Mouse (Mus musculus): ENCODE data around the gene Hk2. TPM values are rescaled to one million over a fixed set of nuclear protein-coding genes. Genes with fewer than 3 reads are reported as not detected.

Hk2 gene
- polyA plus RNA-seq, 1 experiment from 2014 or later: 23.8 TPM

- Histone ChIP-seq H3K27ac (no peak overlapping the region), H3K9ac (no peak overlapping the region), H3K27me3 (replicated peaks) (no peaks in the 10 kb centered on the region), H3K4me1 (no peaks in the 10 kb centered on the region), H3K36me3 (peaks cover 25% of the 10 kb centered on the region), H3K4me3 (replicated peaks) (no peak overlapping the region), H3K9me3 (no peaks in the 10 kb centered on the region), H3K4me2 (no peak overlapping the region)
- WGBS: 90% methylated on average over 27 of the region's 27 CpGs
- no peak for ATAC-seq (ENCODE audit: insufficient read depth, low FRiP score, low read depth)
Measured at GRCm38 (mm10) chr6:82737634-82738540, 36.4 kb downstream of the Hk2 start.

- Histone ChIP-seq H3K27ac (no peak overlapping the region), H3K9me3 (no peaks in the 10 kb centered on the region), H3K9ac (no peak overlapping the region), H3K4me2 (no peak overlapping the region), H3K4me1 (no peaks in the 10 kb centered on the region), H3K4me3 (replicated peaks) (no peak overlapping the region), H3K36me3 (peaks cover 25% of the 10 kb centered on the region), H3K27me3 (replicated peaks) (no peaks in the 10 kb centered on the region)
- WGBS: 84% methylated on average over 25 of the region's 25 CpGs
- ATAC-seq (ENCODE audit: insufficient read depth, low FRiP score, low read depth): no peak
Measured at GRCm38 (mm10) chr6:82736626-82737600, 37.3 kb downstream of the Hk2 start.

DNA sequence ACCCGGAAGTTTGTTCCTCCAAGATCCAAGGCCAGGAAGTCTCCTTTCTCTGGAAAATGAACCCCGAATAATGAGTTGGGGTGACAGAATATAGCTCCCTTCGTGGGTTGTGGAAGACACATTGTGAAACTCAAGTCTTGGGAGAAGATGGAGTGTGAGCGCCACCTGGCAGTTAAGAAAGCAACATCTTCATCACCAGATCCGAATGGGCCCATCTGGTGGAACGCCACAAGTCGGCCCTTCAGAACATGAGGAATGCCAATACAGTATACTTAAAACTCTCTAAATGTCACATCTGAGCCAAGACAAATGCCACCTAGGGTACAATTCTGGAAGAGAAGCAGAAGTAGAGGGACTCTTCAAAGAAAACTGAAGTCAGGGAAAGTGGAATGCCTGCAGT, 38.9 kb downstream of the Hk2 start:
- H3K9ac ChIP-seq: no peak overlapping the region
- no peaks in the 10 kb centered on the region for H3K9me3 ChIP-seq
- no peaks in the 10 kb centered on the region for H3K27me3 ChIP-seq (replicated peaks)
- H3K36me3 ChIP-seq: peaks cover 33% of the 10 kb centered on the region
- no peak overlapping the region for H3K4me2 ChIP-seq
- ATAC-seq (ENCODE audit: insufficient read depth, low FRiP score, low read depth): no peak
- H3K4me3 ChIP-seq (replicated peaks): no peak overlapping the region
- 81% methylated on average over 7 of the region's 7 CpGs for WGBS
- no peak overlapping the region for H3K27ac ChIP-seq
- no peaks in the 10 kb centered on the region for H3K4me1 ChIP-seq

DNA sequence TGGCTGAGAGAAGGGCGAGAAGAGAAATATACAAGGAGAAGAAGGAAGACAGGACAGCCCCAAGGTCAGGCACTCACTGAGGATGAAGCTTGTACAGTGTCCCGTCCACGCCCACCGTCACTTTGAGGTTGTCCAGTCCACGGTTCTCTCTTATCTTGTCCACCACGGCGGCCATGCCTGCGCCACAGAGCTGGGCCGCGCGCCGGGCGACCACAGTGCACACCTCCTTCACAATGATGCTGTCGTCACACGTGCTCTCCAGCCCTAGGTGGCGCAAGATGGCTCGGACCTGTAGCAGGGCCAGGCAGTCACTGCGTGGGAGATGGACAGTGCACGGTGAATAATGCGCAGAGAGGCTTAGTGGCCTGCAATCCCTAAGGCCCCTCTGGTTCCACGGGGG, 45.6 kb downstream of the Hk2 start:
- no peak for ATAC-seq (ENCODE audit: insufficient read depth, low FRiP score, low read depth)
- Histone ChIP-seq H3K27ac (no peak overlapping the region), H3K27me3 (replicated peaks) (no peaks in the 10 kb centered on the region), H3K9ac (no peak overlapping the region), H3K4me2 (no peak overlapping the region), H3K4me1 (no peaks in the 10 kb centered on the region), H3K36me3 (peaks cover 38% of the 10 kb centered on the region), H3K4me3 (replicated peaks) (no peak overlapping the region), H3K9me3 (no peaks in the 10 kb centered on the region)
- 93% methylated on average over 21 of the region's 21 CpGs for WGBS

- Histone ChIP-seq H3K36me3 (peaks cover 38% of the 10 kb centered on the region), H3K4me3 (replicated peaks) (no peak overlapping the region), H3K4me1 (peaks cover 7% of the 10 kb centered on the region; the same call in 1 of the 2 replicates), H3K27me3 (replicated peaks) (no peaks in the 10 kb centered on the region), H3K27ac (no peak overlapping the region), H3K4me2 (no peak overlapping the region), H3K9me3 (no peaks in the 10 kb centered on the region), H3K9ac (no peak overlapping the region)
- ATAC-seq (ENCODE audit: insufficient read depth, low FRiP score, low read depth): no peak
- WGBS: 91% methylated on average over 13 of the region's 13 CpGs
Measured at GRCm38 (mm10) chr6:82727206-82727605, 47.0 kb downstream of the Hk2 start.

DNA sequence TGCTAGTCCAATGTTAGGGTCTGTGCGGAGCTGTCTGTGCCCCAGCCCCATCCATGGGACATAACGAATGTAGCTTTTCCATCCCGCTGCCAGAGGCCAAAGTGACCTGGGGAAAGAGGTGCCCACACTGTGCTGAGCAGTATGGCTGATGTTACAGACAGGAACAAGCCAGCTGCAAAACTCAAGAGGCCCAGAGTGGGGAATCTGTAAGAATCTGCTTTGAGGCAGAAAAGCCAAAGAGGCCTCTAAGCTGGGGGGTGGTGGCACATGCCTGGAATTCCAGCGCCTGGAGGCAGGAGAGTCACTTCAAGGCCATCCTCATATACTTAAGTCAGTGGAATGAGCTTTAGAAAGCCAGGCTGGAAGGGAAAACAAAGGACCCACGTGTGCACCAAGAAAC, 50.9 kb downstream of the Hk2 start:
- Histone ChIP-seq H3K9ac (no peak overlapping the region), H3K36me3 (peaks cover 22% of the 10 kb centered on the region; the same call in 1 of the 2 replicates), H3K27me3 (replicated peaks) (no peaks in the 10 kb centered on the region), H3K4me1 (peaks cover 7% of the 10 kb centered on the region; the same call in 1 of the 2 replicates), H3K4me2 (no peak overlapping the region), H3K27ac (peak overlapping the region; percentile 27), H3K9me3 (no peaks in the 10 kb centered on the region), H3K4me3 (replicated peaks) (no peak overlapping the region)
- ATAC-seq (ENCODE audit: insufficient read depth, low FRiP score, low read depth): peak; percentile 53; the same call in 1 of the 2 replicates
- WGBS: 34% methylated on average over 5 of the region's 5 CpGs

DNA sequence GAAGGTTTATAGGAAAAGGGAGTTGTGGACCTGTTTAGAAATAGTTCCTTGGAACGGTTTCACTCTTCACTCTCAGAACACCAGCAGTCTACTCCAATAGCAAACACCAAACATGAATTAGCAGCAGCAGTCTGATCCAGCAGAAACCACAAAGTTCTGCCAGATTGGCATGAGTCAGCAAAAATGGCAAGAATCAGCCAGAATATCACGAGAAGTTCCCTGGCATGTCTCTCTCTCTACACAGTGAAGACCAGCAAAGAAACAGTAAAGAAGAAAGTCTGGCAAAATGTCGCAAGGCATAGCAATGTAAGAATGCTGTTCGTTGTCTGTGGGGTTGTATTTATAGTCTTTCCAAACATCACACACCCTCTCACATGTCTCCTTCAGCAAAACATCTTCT, 58.1 kb downstream of the Hk2 start:
- Histone ChIP-seq H3K9me3 (no peaks in the 10 kb centered on the region), H3K27ac (peak overlapping the region; percentile 2; the same call in 1 of the 2 replicates), H3K4me3 (replicated peaks) (no peak overlapping the region), H3K9ac (no peak overlapping the region), H3K4me1 (no peaks in the 10 kb centered on the region), H3K27me3 (replicated peaks) (no peaks in the 10 kb centered on the region), H3K36me3 (no peaks in the 10 kb centered on the region), H3K4me2 (no peak overlapping the region)
- ATAC-seq (ENCODE audit: insufficient read depth, low FRiP score, low read depth): no peak
- WGBS: 54% methylated on average over 4 of the region's 4 CpGs

- H3K4me1 ChIP-seq: no peaks in the 10 kb centered on the region
- peak; percentile 67; the same call in 1 of the 2 replicates for ATAC-seq (ENCODE audit: insufficient read depth, low FRiP score, low read depth)
- WGBS: 69% methylated on average over 3 of the region's 3 CpGs
- H3K27me3 ChIP-seq (replicated peaks): no peaks in the 10 kb centered on the region
- peak overlapping the region; percentile 64; the same call in 1 of the 2 replicates for H3K27ac ChIP-seq
- H3K36me3 ChIP-seq: no peaks in the 10 kb centered on the region
- no peak overlapping the region for H3K9ac ChIP-seq
- no peak overlapping the region for H3K4me2 ChIP-seq
- H3K4me3 ChIP-seq (replicated peaks): no peak overlapping the region
- no peaks in the 10 kb centered on the region for H3K9me3 ChIP-seq
Measured at GRCm38 (mm10) chr6:82715653-82716052, 58.6 kb downstream of the Hk2 start.

DNA sequence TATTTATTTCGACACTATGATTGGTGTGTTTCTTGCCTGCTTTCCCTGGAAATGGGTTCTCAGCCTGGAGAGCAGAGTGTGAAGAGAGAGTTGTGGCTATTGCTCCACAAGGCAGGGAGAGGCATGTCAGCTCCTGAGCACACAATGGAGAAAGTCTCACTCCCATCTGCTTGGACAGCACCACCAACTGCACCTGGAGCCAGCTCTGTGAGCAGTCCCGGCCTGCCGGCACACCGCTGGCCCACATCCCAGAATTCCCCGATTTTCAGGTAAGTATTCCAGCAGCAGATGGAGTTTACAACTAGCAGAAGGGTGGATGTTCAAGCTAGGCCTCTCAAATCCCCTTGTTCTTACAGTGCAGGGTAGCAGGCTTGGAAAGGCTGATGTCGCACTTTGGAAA, 59.0 kb downstream of the Hk2 start:
- H3K9ac ChIP-seq: no peak overlapping the region
- 0 out of 2 replicates have a peak, but pooled peaks have one; percentile 21 for ATAC-seq (ENCODE audit: insufficient read depth, low FRiP score, low read depth)
- no peaks in the 10 kb centered on the region for H3K36me3 ChIP-seq
- H3K4me2 ChIP-seq: no peak overlapping the region
- WGBS: 72% methylated on average over 6 of the region's 6 CpGs
- H3K4me1 ChIP-seq: no peaks in the 10 kb centered on the region
- H3K9me3 ChIP-seq: no peaks in the 10 kb centered on the region
- no peak overlapping the region for H3K4me3 ChIP-seq (replicated peaks)
- peak overlapping the region; percentile 64; the same call in 1 of the 2 replicates for H3K27ac ChIP-seq
- no peaks in the 10 kb centered on the region for H3K27me3 ChIP-seq (replicated peaks)

DNA sequence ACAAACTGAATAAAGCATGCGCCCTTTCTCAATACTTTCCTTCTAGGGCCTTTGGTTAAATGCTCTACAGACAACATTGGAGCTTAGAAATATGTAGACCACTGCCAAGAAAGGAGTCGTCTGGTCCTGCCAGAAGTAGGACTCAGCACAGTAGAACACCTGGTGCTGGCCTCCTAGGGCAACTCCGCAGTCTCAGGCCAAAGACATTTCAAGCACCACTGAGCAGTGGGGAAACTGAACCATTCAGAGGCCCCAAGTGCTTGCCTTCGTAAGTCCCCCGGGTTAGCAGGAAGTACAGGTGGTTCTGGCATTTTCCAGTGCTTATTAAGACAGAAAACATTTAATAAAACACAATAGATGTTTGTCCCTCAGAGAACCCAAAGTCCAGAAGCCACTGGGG, 59.4 kb downstream of the Hk2 start:
- no peaks in the 10 kb centered on the region for H3K36me3 ChIP-seq
- H3K9ac ChIP-seq: no peak overlapping the region
- H3K9me3 ChIP-seq: no peaks in the 10 kb centered on the region
- H3K4me1 ChIP-seq: no peaks in the 10 kb centered on the region
- peak; percentile 41; the same call in 1 of the 2 replicates for ATAC-seq (ENCODE audit: insufficient read depth, low FRiP score, low read depth)
- H3K4me2 ChIP-seq: no peak overlapping the region
- WGBS: 65% methylated on average over 5 of the region's 5 CpGs
- H3K4me3 ChIP-seq (replicated peaks): no peak overlapping the region
- no peaks in the 10 kb centered on the region for H3K27me3 ChIP-seq (replicated peaks)
- peak overlapping the region; percentile 64; the same call in 1 of the 2 replicates for H3K27ac ChIP-seq

DNA sequence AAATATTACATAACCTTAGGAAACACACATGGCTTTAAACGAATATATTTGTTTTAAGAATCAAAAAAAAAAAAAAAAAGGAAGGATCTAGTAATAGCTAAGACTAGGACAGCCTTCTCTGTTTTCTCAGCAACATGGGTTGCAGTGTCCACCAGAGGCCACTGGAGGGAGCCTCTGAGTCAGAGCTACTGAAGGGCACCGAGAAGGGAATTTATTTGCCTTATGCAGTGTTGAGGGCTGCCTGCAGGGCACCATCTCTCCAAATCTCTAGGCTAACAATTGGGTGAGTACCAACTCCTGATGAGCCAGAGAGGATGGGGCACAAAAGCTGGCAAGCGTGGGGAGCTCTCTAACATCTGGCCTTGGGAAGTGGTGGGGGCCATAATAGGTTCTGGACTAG, 60.0 kb downstream of the Hk2 start:
- no peaks in the 10 kb centered on the region for H3K4me1 ChIP-seq
- H3K36me3 ChIP-seq: no peaks in the 10 kb centered on the region
- H3K9ac ChIP-seq: no peak overlapping the region
- 15% methylated on average over 3 of the region's 3 CpGs for WGBS
- H3K9me3 ChIP-seq: no peaks in the 10 kb centered on the region
- no peak overlapping the region for H3K4me2 ChIP-seq
- H3K4me3 ChIP-seq (replicated peaks): no peak overlapping the region
- H3K27me3 ChIP-seq (replicated peaks): no peaks in the 10 kb centered on the region
- 0 out of 2 replicates have a peak, but pooled peaks have one; percentile 20 for ATAC-seq (ENCODE audit: insufficient read depth, low FRiP score, low read depth)
- peak overlapping the region; percentile 64; the same call in 1 of the 2 replicates for H3K27ac ChIP-seq

Measured in stomach, embryonic 15.5 days (tissue).